Mouse (Mus musculus) cerebellum, postnatal 4 days (tissue): ENCODE data around the gene Cpvl.

Experiments
- DNase-seq, 2 experiments: peaks; one replicate each; pipeline ENCODE4 v3.0.0; 2022; ENCODE audit warnings: low spot score in 2 of 2, mixed read lengths in 1 of 2

Gene Cpvl

DNA sequence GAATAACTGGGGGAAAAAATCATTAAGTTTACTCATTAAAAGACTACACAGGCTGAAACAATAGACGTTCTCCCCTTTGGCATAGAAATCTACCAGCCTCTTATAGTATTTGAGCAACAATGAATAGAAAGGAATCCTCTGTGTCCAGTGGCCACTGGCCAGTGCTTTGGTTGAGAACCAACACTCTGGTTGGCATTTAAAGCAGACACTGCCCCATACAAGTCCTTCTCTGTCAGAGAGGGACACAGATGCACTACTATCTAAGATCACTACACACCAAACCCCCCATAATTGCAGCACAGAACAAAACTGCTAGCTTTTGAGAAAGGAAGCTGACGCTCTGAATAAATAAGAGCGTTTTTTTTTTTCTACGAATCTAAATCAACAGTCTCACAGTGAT, 93.5 kb downstream of the Cpvl start:
- no peak for DNase-seq

DNA sequence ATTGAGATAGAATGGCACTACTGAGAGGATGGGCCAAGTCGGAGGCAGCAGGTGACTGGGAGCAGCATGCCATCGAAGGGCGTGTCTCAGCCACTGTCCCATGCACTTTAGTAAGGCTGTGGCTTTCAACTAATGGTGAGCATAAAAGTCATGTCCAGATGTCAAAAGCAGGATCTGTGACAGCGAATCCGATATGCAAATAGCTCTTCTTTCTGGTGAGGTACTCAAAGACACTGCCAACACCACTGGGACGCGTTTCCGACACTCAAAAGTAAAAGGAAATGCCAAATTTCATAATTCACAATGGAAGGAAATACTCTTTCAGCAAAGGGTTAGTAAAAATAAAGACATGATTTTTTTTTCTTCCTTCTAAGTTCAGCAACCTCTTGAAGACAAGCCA, 94.0 kb downstream of the Cpvl start:
- no peak for DNase-seq

DNA sequence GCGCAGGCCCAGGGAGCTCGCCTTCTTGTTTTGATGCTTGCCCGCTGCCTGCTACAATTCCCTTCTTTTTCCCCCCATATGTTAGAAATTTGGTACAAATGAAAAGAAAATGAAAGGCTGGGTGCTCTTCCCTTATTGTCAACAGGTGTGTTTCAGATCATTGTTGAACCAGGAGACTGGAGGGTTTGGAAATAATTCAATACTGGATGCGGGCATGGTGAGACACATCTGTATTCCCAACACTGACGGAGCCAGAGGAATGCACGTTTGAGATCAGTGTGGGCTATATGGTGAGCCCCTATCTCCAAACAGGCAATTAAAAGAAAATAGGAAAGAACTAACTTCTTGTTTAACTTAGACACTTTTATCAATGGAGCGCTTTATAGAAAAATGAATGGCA, 95.1 kb downstream of the Cpvl start:
- DNase-seq, result no peak

DNA sequence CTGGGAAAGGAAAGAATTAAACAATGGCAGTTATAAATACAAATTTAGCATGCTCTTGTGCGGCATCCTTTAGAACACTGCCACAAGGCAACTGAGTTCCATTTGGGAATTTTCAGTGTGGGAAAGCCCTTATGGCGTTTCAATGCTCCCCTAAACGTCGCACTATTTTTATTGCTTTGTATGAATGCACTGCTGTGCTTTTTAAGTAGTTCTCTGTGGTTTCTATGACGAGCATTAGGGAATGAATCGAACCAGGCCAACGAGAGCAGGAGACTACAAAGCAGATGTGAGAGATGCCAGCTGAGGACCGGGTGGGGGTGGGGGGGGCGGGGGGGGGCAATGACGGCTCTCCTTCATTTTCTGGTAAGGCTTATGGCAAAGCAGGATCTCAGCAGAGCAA, 96.8 kb downstream of the Cpvl start:
- DNase-seq, result no peak

DNA sequence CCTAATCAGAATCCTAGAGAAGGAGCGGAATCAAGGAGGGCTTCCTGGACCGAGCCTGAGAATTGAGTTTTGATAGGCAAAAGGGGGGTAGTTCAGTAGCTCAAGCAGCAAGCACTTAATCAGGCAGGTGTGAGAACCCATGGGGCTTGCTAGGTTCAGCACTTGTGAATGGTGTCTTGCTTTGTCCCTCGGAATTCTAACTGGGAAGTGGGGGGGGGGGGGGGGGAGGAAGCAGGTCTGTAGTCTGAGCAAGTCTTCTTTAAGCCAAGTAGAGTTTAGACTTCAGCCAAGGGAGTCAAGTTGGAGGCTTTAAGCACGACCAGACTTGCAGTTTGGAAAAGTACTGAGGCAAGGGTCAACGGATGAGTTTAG, 97.2 kb downstream of the Cpvl start:
- no peak for DNase-seq

DNA sequence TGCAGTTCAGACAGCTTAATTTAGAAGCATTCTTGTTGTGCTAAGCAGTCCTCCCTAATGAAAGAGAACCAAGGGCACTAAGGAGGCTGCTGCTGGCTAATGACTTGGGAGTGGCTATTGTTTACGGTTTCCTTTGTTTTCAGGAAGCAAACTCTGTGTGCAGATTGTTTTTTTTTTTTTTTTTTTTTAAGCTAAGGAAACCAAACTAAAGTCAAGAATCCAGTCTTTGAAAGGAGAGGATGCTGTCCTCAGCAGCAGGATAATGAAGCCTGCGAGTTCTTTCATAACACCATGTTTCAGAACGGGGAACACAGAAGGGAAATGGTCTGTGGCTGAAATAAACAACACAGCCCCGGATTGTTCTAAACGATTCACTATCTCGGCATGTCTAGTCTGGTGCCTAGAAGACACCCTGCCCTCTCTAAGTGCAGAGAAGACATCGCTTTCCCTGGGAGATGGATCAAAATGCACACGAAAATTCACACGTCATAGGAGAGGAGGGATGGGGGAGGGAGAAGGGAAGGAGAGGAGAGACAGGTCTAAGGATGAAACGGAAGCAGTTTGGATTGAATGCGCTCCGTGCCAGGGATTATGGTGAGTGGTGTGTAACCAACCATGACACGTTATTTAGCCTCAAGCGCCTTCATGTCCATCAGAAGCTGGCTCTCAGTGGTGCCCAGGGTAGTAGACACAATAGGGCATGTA, 97.8 kb downstream of the Cpvl start:
- DNase-seq, result peak in 1 of 2 experiments; percentile 17

DNA sequence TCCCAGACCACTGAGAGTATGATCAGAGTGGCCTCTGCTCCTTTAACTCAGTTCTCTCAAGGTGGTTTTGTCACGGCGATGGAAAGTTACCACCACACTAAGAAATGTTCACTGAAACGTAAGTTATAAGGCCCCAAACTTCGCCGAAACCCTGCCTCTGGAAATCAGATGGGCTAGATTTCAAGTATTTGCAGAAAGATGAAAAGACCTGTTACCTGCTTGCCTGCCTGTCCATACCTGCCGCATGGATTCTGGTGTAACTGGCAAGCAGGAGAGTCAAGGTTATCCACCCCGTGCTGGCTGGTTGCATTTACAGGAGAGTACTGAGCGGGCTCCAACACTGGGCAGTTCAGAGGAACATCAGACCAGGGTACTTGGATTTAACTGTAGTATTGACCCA, 98.9 kb downstream of the Cpvl start:
- DNase-seq, result no peak

DNA sequence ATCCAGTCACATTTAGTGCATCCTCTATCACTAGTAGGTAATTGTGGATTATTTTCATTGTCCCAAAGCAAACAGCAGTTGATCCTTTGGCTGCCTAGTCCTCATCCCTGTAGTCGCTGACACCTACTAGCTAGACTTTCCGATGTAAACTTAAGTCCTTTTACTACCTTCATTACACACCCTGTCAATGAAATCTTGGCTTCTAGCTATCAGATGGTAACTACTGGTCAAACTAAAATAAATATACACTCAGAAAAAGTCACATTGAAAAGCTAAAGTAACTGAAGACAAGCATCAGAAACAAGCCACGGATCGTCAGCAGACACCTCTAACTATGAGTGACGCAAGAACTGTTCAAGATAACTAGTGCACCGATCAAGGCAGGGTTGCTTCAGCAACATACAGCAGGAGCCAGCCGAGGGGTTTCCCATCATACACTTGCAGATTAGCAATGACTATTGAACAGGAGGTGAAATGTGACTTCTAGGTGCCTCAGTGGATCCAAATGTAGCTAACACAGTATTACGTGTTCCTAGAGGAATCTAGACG, 103.5 kb downstream of the Cpvl start:
- no peak for DNase-seq

DNA sequence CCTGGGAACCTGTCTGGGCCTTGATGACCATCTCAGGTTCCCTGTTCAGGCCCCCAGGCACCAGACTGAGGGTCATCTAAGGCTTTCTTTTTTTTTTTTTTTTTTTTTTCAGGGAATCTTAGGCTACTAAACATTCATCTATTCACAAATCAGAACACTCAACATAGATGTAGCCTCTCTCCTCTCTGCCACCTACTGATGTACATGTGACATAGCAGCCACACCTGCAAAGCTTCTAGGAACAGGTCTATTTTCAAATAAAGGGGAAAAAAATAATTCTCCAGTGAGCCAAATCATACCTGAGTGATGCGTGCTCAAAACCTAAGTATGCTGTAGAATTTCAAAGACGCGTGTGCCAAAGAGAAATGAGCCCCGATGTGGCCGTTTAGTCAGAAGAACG, 106.6 kb downstream of the Cpvl start:
- no peak for DNase-seq

DNA sequence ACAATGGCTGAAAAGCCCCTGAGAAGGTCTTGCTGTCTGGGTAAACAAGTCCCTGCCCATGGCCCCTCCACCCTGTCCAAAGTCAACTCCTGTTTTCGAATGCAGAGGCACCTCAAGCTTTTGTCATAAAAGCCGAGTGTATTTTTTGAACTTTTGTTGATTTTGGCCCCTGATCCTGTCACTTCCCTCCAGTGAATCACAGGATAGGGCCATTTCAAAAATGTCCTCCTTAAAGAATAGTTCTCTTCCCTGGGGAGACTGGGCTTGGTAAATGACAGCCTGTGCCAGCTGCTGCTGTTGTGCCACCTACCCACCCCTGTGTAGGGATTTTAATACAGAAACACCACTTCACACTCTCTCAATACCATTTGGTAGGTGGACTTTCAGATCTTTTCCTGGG, 115.5 kb downstream of the Cpvl start:
- no peak for DNase-seq

DNA sequence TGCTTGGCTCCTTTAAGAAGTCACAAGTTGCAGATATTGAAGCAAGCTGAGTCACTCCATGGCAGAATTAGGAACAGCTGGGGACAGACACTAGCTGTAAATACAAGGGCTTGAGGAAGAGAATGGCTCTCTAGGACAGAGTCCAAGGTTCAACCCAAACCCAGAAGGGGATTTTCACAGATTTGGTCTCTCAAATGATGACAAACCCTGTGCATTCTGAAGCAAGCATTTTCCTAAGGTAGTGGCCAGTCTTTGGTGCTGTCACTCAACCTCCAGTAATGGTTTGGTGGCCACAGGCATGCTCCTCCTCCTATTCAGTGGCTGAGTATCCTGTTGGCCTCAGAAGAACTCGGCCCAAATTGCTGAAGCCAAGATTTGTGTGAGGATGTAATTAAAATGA, 119.4 kb downstream of the Cpvl start:
- DNase-seq, result no peak

DNA sequence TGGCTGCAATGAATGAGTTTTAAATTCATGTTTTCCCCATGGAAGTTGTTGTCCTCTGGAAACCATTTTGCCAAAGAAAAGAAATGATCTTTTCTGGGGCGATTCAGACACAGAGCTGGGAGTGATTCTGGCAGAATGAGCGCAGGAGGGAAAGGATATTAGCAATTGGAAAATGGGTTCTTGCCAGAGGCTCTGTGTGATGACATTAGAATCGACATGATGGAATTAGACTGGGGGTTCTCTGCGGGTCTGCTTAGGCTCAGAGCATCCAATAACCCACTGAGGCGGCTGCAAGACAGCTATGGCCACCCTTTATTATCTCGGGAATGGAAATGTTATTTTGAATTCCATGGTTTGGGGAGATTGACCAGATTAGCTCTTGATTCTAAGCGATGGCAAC, 120.6 kb downstream of the Cpvl start:
- no peak for DNase-seq

DNA sequence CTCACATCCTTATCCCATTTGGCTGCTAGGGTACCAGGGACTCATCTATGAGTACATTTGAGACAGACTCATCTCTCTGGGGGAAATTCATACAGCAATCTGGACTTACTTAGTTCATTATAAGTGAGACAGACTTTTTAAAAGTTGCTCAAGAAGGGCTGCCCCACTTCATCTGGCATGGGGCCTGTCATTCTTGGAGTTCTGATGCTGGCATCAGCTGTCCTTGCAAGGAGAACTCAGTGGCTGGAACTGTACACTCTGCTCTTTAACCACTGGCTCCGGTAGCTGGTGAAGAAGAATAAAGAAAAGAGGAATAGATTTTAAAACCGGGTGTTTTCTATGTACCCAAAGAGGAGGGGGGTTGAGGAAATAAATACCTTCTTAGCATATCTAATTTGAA, 121.7 kb downstream of the Cpvl start:
- no peak for DNase-seq

DNA sequence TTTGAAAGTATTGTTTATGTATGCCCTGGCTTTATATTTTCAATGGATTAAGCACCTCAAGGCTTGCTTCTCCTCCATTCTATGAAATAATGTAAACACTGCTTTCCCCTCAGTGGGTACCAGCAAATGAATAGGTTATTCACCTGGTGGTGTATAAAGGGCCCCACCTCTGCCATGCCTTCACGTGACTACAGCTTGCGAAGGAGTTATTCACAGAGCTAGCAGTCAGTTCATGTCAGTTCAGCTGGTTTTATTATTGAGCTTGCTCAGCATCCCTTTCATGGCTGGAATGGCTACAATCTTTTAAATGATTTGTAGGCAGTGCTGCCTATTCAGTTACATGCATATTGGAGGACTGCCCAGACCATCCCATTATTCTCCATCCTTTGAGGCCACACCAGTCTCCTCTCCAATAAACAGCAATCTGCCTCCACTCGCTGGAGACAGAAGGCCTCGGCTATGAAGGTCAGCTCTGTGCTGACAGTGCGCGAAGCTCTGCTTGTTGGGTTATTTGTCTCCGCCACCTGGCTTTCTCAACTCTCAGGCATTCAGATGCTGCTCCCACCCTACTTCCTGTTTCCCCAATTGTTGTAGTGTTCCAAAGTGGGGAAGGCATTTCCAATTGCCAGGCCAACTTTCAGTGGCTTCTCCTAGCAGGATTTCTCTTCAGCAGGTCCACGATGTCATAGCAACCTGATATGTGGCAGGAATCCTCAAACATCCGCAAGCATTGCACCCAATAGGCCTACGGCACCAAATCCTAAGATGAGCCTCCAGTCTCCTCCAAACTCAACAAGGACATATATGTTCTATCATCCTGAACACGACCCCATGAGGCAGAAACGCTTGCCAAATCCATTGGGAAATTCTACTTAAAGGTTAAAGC, 123.3 kb downstream of the Cpvl start:
- DNase-seq, result peak in 1 of 2 experiments; percentile 29

DNA sequence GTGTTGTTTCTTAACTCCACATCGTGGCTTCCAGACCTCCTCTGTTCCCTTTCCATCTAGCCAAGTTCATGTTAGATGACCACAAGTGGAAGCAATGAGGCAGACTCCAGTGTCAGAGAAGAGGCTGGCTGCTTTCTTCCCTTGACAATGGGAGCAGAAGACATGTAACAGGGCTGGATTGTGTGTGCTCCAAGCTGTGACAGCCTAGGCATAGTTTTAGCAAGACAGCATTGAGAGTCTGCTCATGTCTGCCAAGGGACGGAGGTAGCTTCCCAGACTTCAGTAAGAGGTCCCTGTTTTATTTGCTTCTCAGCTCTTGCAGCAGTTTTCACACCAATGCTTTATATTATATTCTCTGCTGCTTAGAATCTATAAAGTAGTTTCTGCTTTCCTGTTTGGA, 124.2 kb downstream of the Cpvl start:
- no peak for DNase-seq

DNA sequence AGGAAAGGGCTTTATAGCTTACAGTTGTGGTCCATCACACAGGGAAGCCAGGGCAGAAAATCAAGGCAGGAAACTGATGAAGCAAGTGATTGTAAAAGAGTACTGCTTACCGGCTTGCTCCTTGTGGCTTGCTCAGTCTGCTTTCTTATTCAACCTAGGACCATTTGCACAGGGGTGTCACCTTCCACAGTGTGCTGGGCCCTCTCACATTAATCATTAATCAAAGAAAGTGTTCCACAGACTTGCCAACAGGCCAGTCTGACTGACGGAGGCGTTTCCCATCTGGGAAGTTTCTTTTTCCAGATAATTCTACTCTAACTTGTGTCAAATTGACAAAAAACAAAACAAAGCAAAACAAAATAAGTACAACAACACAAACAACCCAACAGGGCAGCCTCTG, 124.9 kb downstream of the Cpvl start:
- DNase-seq, result no peak

DNA sequence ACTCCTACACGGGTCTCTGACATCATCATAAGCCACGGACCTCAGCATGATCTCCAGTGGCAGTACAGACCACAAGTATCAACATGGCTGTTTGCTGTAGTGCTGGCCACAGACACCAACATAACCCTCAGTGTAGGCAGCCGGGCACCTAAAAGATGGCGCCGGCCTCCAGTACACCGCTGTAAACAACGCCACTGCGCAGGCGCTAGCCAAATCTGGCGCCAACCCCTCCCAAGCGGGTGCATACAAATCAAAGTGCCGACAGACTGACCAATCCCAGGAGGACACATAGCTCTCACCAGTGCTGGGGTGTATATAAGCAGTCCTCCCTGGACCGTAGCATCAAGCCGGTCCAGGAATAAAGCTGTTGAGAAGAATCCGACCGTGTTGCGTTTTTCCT, 133.8 kb downstream of the Cpvl start:
- DNase-seq, result no peak

DNA sequence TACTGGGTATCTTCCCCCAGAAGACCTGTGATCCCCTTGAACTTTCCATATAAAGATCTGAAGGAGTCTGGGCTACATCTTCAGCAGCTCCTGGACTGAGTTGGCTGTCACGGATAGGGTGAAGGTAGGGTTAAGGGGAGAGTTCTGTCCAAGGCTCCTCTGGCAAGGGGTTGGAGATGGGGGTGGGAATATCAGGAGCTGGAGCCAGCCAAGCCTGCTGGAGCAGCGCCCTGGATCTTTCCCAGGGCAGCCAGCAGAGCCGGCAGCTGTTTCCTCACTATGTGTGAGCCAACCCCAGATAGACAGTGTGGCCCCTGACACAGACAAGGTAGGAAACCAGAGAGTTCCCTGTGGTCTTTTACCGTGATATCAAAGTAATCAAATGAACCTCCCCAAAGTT, 153.3 kb downstream of the Cpvl start:
- DNase-seq, result peak in 1 of 2 experiments; percentile 53
